Comparison of ENCODE assay signal across 13 mouse cellular contexts in the genomic region with DNA sequence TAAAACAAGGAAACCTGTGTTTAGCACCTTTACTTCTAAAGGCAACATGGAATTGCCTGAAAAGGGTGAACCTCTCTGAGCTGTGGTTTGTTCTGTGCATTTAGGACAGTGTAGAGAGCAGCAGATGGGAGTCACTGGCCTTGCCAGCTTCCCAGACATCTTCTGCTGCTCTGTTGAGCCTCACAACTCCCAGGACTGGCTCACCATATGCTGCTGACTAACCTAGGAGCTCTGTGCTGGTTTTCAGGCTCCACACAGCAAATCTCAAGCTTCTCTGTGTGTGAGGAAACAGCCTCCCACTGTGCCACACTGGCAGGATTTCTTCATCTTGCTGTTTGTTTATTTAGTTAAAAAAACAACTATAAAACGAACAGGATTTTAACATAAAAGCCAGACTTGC. TPM values are rescaled to one million over a fixed set of nuclear protein-coding genes. Genes with fewer than 3 reads are reported as not detected.
DNase-seq lines count a peak whose midpoint lies in the region; ATAC-seq and TF ChIP-seq lines count a peak whose summit lies in the region.
"Had no signal": no experiment of that assay in that cellular context is flagged by ENCODE, and none has a peak within 500 bp of the region (broad histone marks: within the 10 kb centered on the region; RNA-seq: fewer than 3 reads in every experiment).

No protein-coding gene starts in this region.

- H3K9me3 ChIP-seq in forebrain, embryonic 16.5 days (ENCODE audit: control insufficient read depth, low read length), result no peaks in the 10 kb centered on the region
- no peaks in the 10 kb centered on the region for H3K9me3 ChIP-seq in liver, embryonic 11.5 days (ENCODE audit: control insufficient read depth, low read length)
- H3K9me3 ChIP-seq: limb, embryonic 13.5 days; stomach, embryonic 15.5 days had no signal

- 47% methylated on average over 1 of the region's 1 CpGs for WGBS in forebrain, embryonic 16.5 days
- 33% methylated on average over 1 of the region's 1 CpGs for WGBS in liver, embryonic 11.5 days

- no peaks in the 10 kb centered on the region for H3K36me3 ChIP-seq in forebrain, embryonic 16.5 days (ENCODE audit: control insufficient read depth, insufficient read depth)
- H3K36me3 ChIP-seq in liver, embryonic 11.5 days (ENCODE audit: control insufficient read depth, insufficient read depth, low read length), result no peaks in the 10 kb centered on the region
- H3K36me3 ChIP-seq: limb, embryonic 13.5 days; stomach, embryonic 15.5 days had no signal

- ATAC-seq in forebrain, embryonic 16.5 days, result peak; percentile 70
- ATAC-seq in liver, embryonic 11.5 days (replicated peaks; ENCODE audit: low FRiP score), result no peak

- H3K4me1 ChIP-seq in forebrain, embryonic 16.5 days (replicated peaks; ENCODE audit: control insufficient read depth, insufficient read depth, low read length), result no peaks in the 10 kb centered on the region
- no peaks in the 10 kb centered on the region for H3K4me1 ChIP-seq in liver, embryonic 11.5 days (replicated peaks; ENCODE audit: control insufficient read depth, insufficient read depth, low read length)
- H3K4me1 ChIP-seq: limb, embryonic 13.5 days; stomach, embryonic 15.5 days had no signal

- no peak for TF ChIP-seq POLR2A in brain, embryonic 14.5 days (IDR thresholded peaks at IDR 0.05; ENCODE audit: borderline replicate concordance, extremely low read depth, insufficient read depth, insufficient read length, poor library complexity, severe bottlenecking)

- H3K4me3 ChIP-seq in forebrain, embryonic 16.5 days (replicated peaks; ENCODE audit: low read length), result no peak overlapping the region
- no peak overlapping the region for H3K4me3 ChIP-seq in liver, embryonic 11.5 days (ENCODE audit: low read depth, low read length)
- H3K4me3 ChIP-seq: limb, embryonic 13.5 days; stomach, embryonic 15.5 days had no signal

- no peak overlapping the region for H3K4me2 ChIP-seq in forebrain, embryonic 16.5 days (ENCODE audit: low read length)
- H3K4me2 ChIP-seq in liver, embryonic 11.5 days, result no peak overlapping the region
- H3K4me2 ChIP-seq: limb, embryonic 13.5 days; stomach, embryonic 15.5 days had no signal

- no peaks in the 10 kb centered on the region for H3K27me3 ChIP-seq in forebrain, embryonic 16.5 days (replicated peaks; ENCODE audit: control insufficient read depth, insufficient read depth, low read length)
- H3K27me3 ChIP-seq in liver, embryonic 11.5 days (replicated peaks; ENCODE audit: control insufficient read depth, insufficient read depth, low read length), result no peaks in the 10 kb centered on the region
- H3K27me3 ChIP-seq: CH12.LX; limb, embryonic 13.5 days; stomach, embryonic 15.5 days had no signal

- no peak for TF ChIP-seq CTCF in brain, embryonic 14.5 days (IDR thresholded peaks at IDR 0.05; ENCODE audit: borderline replicate concordance, extremely low read depth, insufficient read depth, insufficient read length)

- no peak overlapping the region for H3K9ac ChIP-seq in forebrain, embryonic 16.5 days (replicated peaks; ENCODE audit: low read depth, low read length)
- no peak overlapping the region for H3K9ac ChIP-seq in liver, embryonic 11.5 days (ENCODE audit: low read depth, low read length)
- H3K9ac ChIP-seq: limb, embryonic 13.5 days; stomach, embryonic 15.5 days had no signal

- no peak overlapping the region for H3K27ac ChIP-seq in forebrain, embryonic 16.5 days (ENCODE audit: low read length)
- no peak overlapping the region for H3K27ac ChIP-seq in liver, embryonic 11.5 days (ENCODE audit: low read depth, low read length)
- H3K27ac ChIP-seq: kidney, postnatal 0 days; limb, embryonic 13.5 days; stomach, embryonic 15.5 days had no signal

- peak; percentile 37 to 49 for DNase-seq in layer of hippocampus, adult 18-20 months (ENCODE audit: low spot score in 2 of 2)
- DNase-seq in layer of hippocampus, postnatal 10 days (ENCODE audit: low spot score in 2 of 2), result no peak
- peak; percentile 44 for DNase-seq in brain, embryonic 14.5 days (ENCODE audit: low read depth)
- peak; percentile 38 for DNase-seq in cerebellum, adult 11 months
- DNase-seq in kidney, postnatal 4 days, result no peak
- DNase-seq in liver, embryonic 11.5 days (ENCODE audit: low spot score), result no peak
- DNase-seq: lung, adult 18-20 months; thymus, postnatal 36 days had no signal

RNA-seq across cellular contexts. Expression of gene Trpc6, which starts 53.1 kb away (rescaled TPM):
- total RNA-seq in layer of hippocampus, adult 18-20 months (2021), result 10 to 100 TPM; 37.0 to 37.4 TPM
- 10 to 100 TPM in 1 of 2 experiments, 1 to 10 TPM in 1; 9.7 to 10.4 TPM for total RNA-seq in layer of hippocampus, postnatal 10 days (2021)
- 0.43 and 0.60 TPM in 2 replicates for polyA plus RNA-seq in brain, embryonic 14.5 days (2012; rRNA removed)
- 0.42 and 0.56 TPM in 2 replicates for polyA plus RNA-seq in forebrain, embryonic 16.5 days (2015; fragmentation: Nextera tagmentation; extraction: Ambion mirVana)
- 4.9 and 5.5 TPM in 2 replicates for polyA plus RNA-seq in liver, embryonic 11.5 days (2014; fragmentation: Nextera tagmentation; extraction: Ambion mirVana)

Comparison
In these comparisons a context has a peak if more than half of its experiments do, and no peak if none do; other contexts are left out.
1. DNase-seq: peak in layer of hippocampus, adult 18-20 months (2 of 2), brain, embryonic 14.5 days (single experiment) and cerebellum, adult 11 months (single experiment); none in layer of hippocampus, postnatal 10 days (0 of 2), kidney, postnatal 4 days (0 of 2) and liver, embryonic 11.5 days (single experiment).